Mouse (Mus musculus) c-Kit-positive CD71-positive TER-119-positive erythroid progenitor cells, embryonic 14.5 days (primary cell): Measurements from ENCODE around the gene Ctnna3.
"Not testable (repeated sequence)": the region's sequence is repeated elsewhere in the genome, so short reads cannot be mapped to it uniquely, and the experiment has no call there.

Source experiments
- DNase-seq: peaks from one replicate; pipeline ENCODE4 v3.0.0-alpha.2; 2013; ENCODE audit warnings: low spot score

Gene Ctnna3

DNA sequence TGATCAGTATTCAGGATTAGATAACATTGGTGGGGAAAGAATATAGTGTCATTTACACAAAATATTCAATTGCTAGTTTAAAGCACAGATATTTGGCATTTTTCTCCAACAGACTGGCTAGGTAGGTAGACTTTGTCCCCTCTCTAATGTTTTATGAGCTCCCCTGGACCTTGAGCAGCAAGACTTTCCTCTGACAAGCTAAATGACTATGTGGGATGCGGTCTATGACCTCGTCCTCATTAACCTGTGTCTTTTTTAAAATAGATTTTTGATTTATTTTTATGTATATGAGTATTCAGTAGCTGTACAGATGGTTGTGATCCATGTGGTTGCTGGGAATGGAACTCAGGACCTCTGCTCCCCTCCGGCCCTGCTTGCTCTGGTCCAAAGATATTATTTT lies 1471.8 kb downstream of the Ctnna3 start:
- DNase-seq, result no peak

- DNase-seq, result no peak
Measured at GRCm38 (mm10) chr10:64940975-64941374, 1511.1 kb downstream of the Ctnna3 start.

GRCm38 (mm10) chr10:64958391-64958790 lies 1528.5 kb downstream of the Ctnna3 start:
- DNase-seq, result no peak

DNA sequence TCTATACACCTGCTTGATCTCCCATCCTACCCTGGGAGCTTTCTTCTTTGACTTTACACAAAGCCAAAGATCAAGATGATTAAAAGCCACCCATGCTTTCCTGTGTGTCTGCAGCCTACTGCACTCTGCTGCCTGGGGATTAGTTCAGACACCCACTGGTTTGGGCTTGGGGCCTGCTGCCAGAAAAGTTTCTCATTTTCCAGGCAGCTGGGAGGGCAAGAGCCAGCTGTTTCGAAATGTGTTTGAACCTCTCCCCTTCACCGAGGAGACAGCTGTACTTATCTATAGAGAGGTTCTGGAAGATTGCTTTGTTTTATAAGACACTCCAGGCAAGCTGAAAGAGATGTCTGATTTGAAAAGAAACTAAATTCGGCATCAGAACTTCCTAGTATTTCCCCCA lies 1563.0 kb downstream of the Ctnna3 start:
- DNase-seq, result no peak

DNA sequence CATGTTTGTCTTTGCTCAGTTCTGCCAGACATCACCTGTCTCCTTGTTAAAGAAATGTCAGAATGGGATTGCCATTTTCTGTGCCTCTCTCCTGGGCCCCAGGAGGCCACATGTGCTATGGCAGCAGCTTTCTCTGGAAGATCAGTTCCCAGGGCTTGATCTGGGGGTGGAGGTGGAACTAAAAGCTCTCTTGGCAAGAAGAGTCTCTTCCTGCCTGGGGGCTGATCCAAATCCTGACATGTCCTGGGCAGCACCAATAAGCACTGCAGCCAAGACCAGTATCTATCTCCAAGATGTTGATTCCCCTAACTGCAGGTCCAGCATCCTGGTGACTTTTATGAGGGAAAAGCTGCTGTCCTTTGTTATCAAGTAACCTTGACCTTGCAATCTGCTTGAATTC lies 1583.6 kb downstream of the Ctnna3 start:
- DNase-seq, result no peak

DNA sequence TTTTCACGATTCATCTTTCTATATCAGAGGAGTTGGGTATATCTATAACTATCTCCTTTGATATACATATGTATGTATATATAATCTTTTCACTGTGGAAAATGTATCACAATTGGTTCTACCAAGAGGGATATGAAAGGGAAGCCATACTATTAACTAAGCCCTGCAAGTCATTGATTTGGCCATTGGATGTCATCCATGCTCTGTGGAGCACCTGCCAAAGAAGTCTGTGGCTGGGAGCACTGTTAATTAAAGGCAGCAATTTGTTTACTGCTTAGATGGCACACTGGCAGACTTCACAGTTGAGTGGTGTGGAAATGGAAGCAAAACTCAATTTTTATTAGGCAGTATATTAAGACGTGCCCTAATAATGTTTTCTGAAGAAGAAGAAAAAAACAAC lies 1592.8 kb downstream of the Ctnna3 start:
- DNase-seq, result no peak

- not testable (repeated sequence) for DNase-seq
Measured at GRCm38 (mm10) chr10:65033516-65033915, 1603.6 kb downstream of the Ctnna3 start.
